Mouse (Mus musculus): ENCODE data around the gene Sympk.

DNA sequence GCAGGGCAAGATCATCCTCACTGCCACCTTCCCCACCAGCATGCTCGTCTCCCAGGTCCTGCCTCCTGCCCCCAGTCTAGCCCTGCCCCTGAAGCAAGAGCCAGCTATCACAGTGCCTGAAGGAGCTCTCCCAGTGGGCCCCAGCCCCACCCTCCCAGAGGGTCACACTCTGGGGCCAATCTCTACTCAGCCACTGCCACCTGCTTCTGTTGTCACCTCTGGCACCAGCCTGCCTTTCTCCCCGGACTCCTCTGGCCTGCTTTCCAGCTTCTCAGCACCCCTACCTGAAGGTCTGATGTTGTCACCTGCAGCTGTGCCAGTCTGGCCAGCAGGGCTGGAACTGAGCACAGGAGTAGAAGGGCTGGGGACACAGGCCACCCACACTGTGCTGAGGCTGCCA, 73.0 kb downstream of the Sympk start:
- no peak for TF ChIP-seq EP300 (IDR thresholded peaks at IDR 0.05)
- TF ChIP-seq CTCF (IDR thresholded peaks at IDR 0.05): no peak

All from lung, postnatal 0 days (tissue).